Mouse (Mus musculus) liver, embryonic 13.5 days (tissue): ENCODE results near the gene Hapln2. TPM values are rescaled to one million over a fixed set of nuclear protein-coding genes. Genes with fewer than 3 reads are reported as not detected.

ENCODE experiments used
- ATAC-seq: fragments of 200-750 bp; cut with Nextera tagmentation; 2 replicates; pipeline ENCODE4 v1.8.0; 2017; ENCODE audit warnings: low read depth, mild to moderate bottlenecking, moderate number of reproducible peaks, moderate library complexity
- DNase-seq: peaks from one replicate; pipeline ENCODE4 v3.0.0; 2022
- H3K27ac ChIP-seq: fragments of 300-500 bp; sonication (generic); 2 replicates; pipeline ENCODE4 v1.5.1; 2015; ENCODE audit warnings: moderate library complexity, mild to moderate bottlenecking, inconsistent platforms
- H3K27me3 ChIP-seq: fragments of 300-500 bp; sonication (generic); 2 replicates; pipeline ENCODE4 v1.6.1; 2015; ENCODE audit warnings: mild to moderate bottlenecking, inconsistent platforms
- H3K36me3 ChIP-seq: fragments of 300-500 bp; sonication (generic); 2 replicates; pipeline ENCODE4 v1.6.1; 2015; ENCODE audit warnings: mild to moderate bottlenecking, inconsistent platforms
- H3K4me1 ChIP-seq: fragments of 300-500 bp; sonication (generic); replicated peaks from 2 replicates; pipeline ENCODE4 v1.6.1; 2015; ENCODE audit warnings: inconsistent platforms
- H3K4me2 ChIP-seq: fragments of 300-500 bp; sonication (generic); 2 replicates; pipeline ENCODE4 v1.6.1; 2015; ENCODE audit warnings: inconsistent platforms, mild to moderate bottlenecking, moderate library complexity
- H3K4me3 ChIP-seq: fragments of 300-500 bp; sonication (generic); replicated peaks from 2 replicates; pipeline ENCODE4 v1.5.1; 2015; ENCODE audit warnings: mild to moderate bottlenecking, inconsistent platforms
- H3K9ac ChIP-seq: fragments of 300-500 bp; sonication (generic); 2 replicates; pipeline ENCODE4 v1.6.1; 2015; ENCODE audit warnings: mild to moderate bottlenecking, inconsistent platforms
- H3K9me3 ChIP-seq: fragments of 300-500 bp; sonication (generic); replicated peaks from 2 replicates; pipeline ENCODE4 v1.6.1; 2016; ENCODE audit warnings: inconsistent platforms
- WGBS: fragments of 180-500 bp; shearing (Covaris S2); methylation state at CpG from one replicate; pipeline ENCODE4 v1.1.7; 2015; ENCODE audit not compliant: insufficient replicate concordance; 5-methylcytosine and 5-hydroxymethylcytosine counted together
- polyA plus RNA-seq: library from polyadenylated mRNA; unstranded; fragments of >200 nt; fragmentation: Nextera tagmentation; extraction: Ambion mirVana; gene quantifications from 2 replicates; pipeline ENCODE4 v1.2.1, GENCODE M21; 2015

Hapln2 gene
- polyA plus RNA-seq, 1 experiment from 2014 or later: not detected

- WGBS: under 1% methylated on average over 17 of the region's 17 CpGs
- Histone ChIP-seq H3K27me3 (peaks cover 62% of the 10 kb centered on the region), H3K27ac (no peak overlapping the region), H3K36me3 (no peaks in the 10 kb centered on the region), H3K9me3 (no peaks in the 10 kb centered on the region), H3K4me1 (peaks cover 55% of the 10 kb centered on the region), H3K4me3 (peak overlapping the region; percentile 48), H3K9ac (peak overlapping the region; percentile 47), H3K4me2 (peak overlapping the region; percentile 69)
- peak; percentile 87 for DNase-seq
- ATAC-seq: peak; percentile 69
These were observed 40.5 kb downstream of the Hapln2 start for GRCm38 (mm10) chr3:87986868-87987267.

DNA sequence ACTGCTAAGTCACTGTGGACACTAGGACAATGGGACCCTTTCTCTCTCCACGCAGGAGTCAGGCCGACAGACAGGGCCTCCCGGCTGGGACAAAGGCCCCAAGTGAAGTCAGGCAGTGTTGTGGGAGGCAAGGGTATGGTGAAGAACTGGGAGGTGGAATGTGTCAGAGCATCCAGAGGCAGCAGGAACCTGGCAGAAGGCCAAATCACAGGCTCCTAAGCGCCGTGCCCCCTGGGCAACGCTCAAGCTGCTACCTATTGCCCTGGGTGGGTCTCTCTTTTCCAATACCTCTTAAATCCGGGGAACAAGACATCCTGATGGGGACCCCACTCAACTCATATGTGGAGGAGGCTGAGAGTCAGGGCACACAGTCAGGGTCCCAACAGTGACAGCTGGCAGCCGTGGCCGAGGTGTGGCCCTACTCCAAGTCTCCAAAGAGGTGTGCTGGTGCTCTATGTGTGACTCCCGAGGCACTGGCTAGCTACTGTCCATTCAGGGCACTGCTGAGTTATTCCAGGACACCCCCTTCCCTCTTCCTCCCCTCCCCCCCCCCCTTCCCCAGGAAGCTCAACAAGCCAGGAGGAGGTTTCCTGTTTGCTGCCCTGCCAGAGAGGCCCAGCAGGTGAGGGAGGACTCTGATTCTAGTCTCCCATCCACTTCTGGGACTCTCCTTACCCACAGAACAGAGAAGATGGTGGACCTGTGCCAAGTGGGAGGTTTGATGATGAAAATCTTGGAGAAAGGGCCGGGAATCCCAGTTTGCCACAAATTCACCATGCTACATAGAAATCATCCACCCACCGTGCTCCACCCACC, 41.7 kb downstream of the Hapln2 start:
- DNase-seq: no peak
- 54% methylated on average over 12 of the region's 12 CpGs for WGBS
- Histone ChIP-seq H3K4me1 (peaks cover 65% of the 10 kb centered on the region), H3K9ac (no peak overlapping the region), H3K27ac (peak overlapping the region; percentile 4; the same call in 1 of the 2 replicates), H3K4me3 (no peak overlapping the region), H3K27me3 (peaks cover 56% of the 10 kb centered on the region), H3K36me3 (no peaks in the 10 kb centered on the region), H3K9me3 (no peaks in the 10 kb centered on the region), H3K4me2 (no peak overlapping the region)
- no peak for ATAC-seq

GRCm38 (mm10) chr3:87984094-87984493, 43.3 kb downstream of the Hapln2 start:
- Histone ChIP-seq H3K4me1 (peaks cover 65% of the 10 kb centered on the region), H3K27ac (no peak overlapping the region), H3K4me2 (no peak overlapping the region), H3K36me3 (no peaks in the 10 kb centered on the region), H3K9me3 (no peaks in the 10 kb centered on the region), H3K27me3 (peaks cover 49% of the 10 kb centered on the region), H3K9ac (no peak overlapping the region), H3K4me3 (no peak overlapping the region)
- WGBS: 47% methylated on average over 3 of the region's 3 CpGs
- DNase-seq: no peak
- no peak for ATAC-seq

- Histone ChIP-seq H3K36me3 (no peaks in the 10 kb centered on the region), H3K9me3 (no peaks in the 10 kb centered on the region), H3K4me1 (peaks cover 63% of the 10 kb centered on the region), H3K9ac (no peak overlapping the region), H3K4me2 (peak overlapping the region; percentile 38), H3K27me3 (peaks cover 49% of the 10 kb centered on the region), H3K4me3 (no peak overlapping the region), H3K27ac (peak overlapping the region; percentile 74; the same call in 1 of the 2 replicates)
- ATAC-seq (no peak), DNase-seq (no peak)
- WGBS: 58% methylated on average over 6 of the region's 6 CpGs
These were observed 43.8 kb downstream of the Hapln2 start for GRCm38 (mm10) chr3:87983627-87984026.

- no peak for DNase-seq
- ATAC-seq: peak; percentile 49
- Histone ChIP-seq H3K4me2 (peak overlapping the region; percentile 38), H3K27me3 (peaks cover 49% of the 10 kb centered on the region), H3K36me3 (no peaks in the 10 kb centered on the region), H3K27ac (peak overlapping the region; percentile 74), H3K9ac (0 out of 2 replicates have a peak overlapping the region, but pooled peaks have one; percentile 13), H3K9me3 (no peaks in the 10 kb centered on the region), H3K4me1 (peaks cover 57% of the 10 kb centered on the region), H3K4me3 (peak overlapping the region; percentile 14; the same call in 1 of the 2 replicates)
- 16% methylated on average over 13 of the region's 13 CpGs for WGBS
These were observed 44.4 kb downstream of the Hapln2 start for GRCm38 (mm10) chr3:87982836-87983601.

- no peaks in the 10 kb centered on the region for H3K9me3 ChIP-seq
- H3K4me3 ChIP-seq: no peak overlapping the region
- H3K4me2 ChIP-seq: peak overlapping the region; percentile 25; the same call in 1 of the 2 replicates
- H3K9ac ChIP-seq: no peak overlapping the region
- H3K27me3 ChIP-seq: peaks cover 48% of the 10 kb centered on the region
- ATAC-seq: peak; percentile 30
- H3K36me3 ChIP-seq: no peaks in the 10 kb centered on the region
- WGBS: 32% methylated on average over 12 of the region's 12 CpGs
- H3K27ac ChIP-seq: peak overlapping the region; percentile 74
- DNase-seq: no peak
- peaks cover 48% of the 10 kb centered on the region for H3K4me1 ChIP-seq
These were observed 45.2 kb downstream of the Hapln2 start for GRCm38 (mm10) chr3:87981894-87982835.

DNA sequence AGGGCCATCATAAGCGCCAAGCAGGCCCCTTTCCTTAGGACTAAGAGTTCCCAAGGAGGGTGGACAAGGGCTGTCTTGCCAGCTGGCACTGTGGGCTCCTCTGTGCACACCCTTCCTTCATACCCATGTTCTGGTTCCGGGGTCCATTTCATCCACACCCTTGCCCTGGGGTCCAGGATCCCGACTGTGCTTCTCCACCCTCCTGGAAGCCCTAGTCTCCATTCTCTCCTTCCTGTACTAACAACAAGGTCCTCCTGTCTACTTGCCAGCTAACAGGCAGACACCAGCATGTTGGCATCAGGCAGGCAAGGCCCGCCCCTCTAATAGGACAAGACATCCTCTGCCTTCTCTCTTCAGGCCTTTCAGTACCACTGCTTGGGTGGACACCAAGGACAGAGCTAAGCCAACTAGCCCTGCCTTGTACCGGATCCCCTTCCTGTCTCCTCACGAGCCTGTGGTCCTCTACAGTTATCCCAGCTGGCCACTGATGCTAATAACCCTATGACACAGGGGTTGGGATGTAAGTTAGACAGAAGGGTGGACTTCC, 46.1 kb downstream of the Hapln2 start:
- 57% methylated on average over 6 of the region's 6 CpGs for WGBS
- H3K36me3 ChIP-seq: no peaks in the 10 kb centered on the region

DNA sequence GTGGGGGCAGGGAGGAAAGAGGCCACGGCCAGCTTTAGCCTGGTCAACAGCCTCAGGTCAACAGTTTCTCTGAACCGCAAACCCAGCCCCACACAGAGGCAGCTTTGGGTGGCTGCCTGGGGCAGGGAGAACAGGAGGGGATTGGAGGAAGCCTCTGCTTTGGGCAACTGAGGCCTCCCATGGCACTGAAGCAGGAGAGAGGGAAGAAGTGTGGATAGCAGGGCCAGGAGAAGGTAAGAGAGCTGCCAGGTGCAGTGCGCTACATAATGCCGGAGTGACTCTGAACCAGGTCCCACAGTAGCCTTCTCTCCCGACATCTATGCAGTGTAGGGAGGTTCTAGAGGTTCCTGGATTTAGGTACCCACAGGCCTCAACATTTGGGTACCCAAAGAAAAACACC, 46.7 kb downstream of the Hapln2 start:
- peaks cover 36% of the 10 kb centered on the region for H3K4me1 ChIP-seq
- 60% methylated on average over 5 of the region's 5 CpGs for WGBS
- no peaks in the 10 kb centered on the region for H3K36me3 ChIP-seq
- no peak overlapping the region for H3K9ac ChIP-seq
- H3K4me3 ChIP-seq: no peak overlapping the region
- no peak overlapping the region for H3K4me2 ChIP-seq
- DNase-seq (no peak), ATAC-seq (no peak)
- no peak overlapping the region for H3K27ac ChIP-seq
- no peaks in the 10 kb centered on the region for H3K9me3 ChIP-seq
- peaks cover 46% of the 10 kb centered on the region for H3K27me3 ChIP-seq

More for the DNA sequence above, 46.1 kb downstream of the Hapln2 start:
- Histone ChIP-seq H3K4me2 (no peak overlapping the region), H3K4me1 (peaks cover 39% of the 10 kb centered on the region), H3K4me3 (no peak overlapping the region), H3K9ac (no peak overlapping the region), H3K27ac (no peak overlapping the region), H3K27me3 (peaks cover 48% of the 10 kb centered on the region), H3K9me3 (no peaks in the 10 kb centered on the region)
- ATAC-seq: no peak
- DNase-seq: no peak

DNA sequence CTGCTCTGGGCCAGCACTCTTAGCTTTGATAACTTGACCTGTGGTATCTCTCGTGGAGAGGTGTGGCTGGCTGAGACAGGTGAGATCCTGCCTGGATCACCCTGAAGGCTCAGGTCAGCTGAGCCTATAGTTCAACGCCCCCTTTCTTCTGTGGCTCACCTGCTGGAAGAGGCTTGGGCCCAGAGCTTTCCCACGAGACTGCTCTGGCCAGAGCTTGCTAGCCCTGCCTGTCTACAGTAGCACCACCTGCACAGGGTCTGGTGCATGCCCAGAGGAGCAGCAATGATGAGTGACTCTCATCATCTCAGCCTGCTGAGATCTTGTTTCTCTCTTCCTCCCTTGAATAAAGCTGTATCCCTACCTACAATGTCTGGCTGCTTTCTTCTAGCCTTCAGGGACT, 47.3 kb downstream of the Hapln2 start:
- no peak for ATAC-seq
- Histone ChIP-seq H3K4me1 (peaks cover 36% of the 10 kb centered on the region), H3K4me2 (no peak overlapping the region), H3K27me3 (peaks cover 46% of the 10 kb centered on the region), H3K9me3 (no peaks in the 10 kb centered on the region), H3K36me3 (no peaks in the 10 kb centered on the region), H3K4me3 (no peak overlapping the region), H3K27ac (no peak overlapping the region), H3K9ac (no peak overlapping the region)
- WGBS: 53% methylated on average over 3 of the region's 3 CpGs
- DNase-seq: no peak

- 61% methylated on average over 5 of the region's 5 CpGs for WGBS
- ATAC-seq (no peak), DNase-seq (no peak)
- no peaks in the 10 kb centered on the region for H3K36me3 ChIP-seq
- peaks cover 36% of the 10 kb centered on the region for H3K4me1 ChIP-seq
- no peak overlapping the region for H3K9ac ChIP-seq
- peaks cover 49% of the 10 kb centered on the region for H3K27me3 ChIP-seq
- no peaks in the 10 kb centered on the region for H3K9me3 ChIP-seq
- H3K4me2 ChIP-seq: no peak overlapping the region
- no peak overlapping the region for H3K4me3 ChIP-seq
- H3K27ac ChIP-seq: no peak overlapping the region
These were observed 47.9 kb downstream of the Hapln2 start for GRCm38 (mm10) chr3:87979493-87979892.
